Mouse (Mus musculus) cerebellum, postnatal 4 days (tissue): Measurements from ENCODE around the gene AL732309.1.

Experiments
- DNase-seq, 2 experiments: peaks; one replicate each; pipeline ENCODE4 v3.0.0; 2022; ENCODE audit warnings: low spot score in 2 of 2, mixed read lengths in 1 of 2

The AL732309.1 gene

GRCm38 (mm10) chr2:25246183-25247072, at the start of gene AL732309.1:
AL732309.1 (minus strand) TSS chr2:25246863.
- DNase-seq: no peak

DNA sequence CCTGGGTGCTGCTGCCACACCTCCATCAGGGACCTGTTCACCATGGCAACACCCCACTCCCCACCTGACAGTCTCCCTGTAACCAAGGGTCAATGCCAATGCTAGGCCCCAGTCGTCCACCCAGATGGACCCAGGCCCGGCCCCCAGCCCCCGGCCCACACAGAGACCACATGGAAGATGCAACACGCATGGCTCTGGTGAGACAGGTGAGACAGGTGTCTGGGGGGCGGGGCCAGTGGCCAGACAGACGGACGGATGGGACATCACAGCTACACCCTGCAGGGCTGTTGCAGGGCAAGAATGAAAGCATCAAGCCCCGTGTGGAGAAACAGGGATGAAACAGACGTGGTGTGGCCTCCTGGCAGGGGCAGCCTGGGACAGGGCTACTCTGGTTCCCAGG, 47.0 kb upstream of the AL732309.1 start:
- DNase-seq: no peak

DNA sequence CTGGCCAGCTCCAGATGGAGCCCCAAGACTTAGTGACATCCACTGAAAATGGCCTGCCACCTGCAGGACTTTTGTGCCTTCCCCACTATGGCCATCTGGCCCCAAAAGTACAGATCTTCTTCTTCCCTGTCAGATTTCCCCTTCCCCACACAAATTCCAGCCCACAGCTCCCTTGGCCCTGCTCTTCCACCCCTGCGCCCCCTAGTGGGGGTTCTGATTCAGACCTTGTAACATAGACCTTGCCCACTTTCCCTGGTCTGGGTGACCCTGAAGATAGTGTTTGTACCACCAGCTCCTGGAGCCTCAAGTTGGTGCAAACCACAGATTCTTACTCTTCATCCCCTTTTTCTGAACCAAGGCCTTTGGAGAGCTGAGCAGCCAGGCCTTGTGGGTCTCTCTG, 46.2 kb upstream of the AL732309.1 start:
- peak in 1 of 2 experiments; percentile 82 for DNase-seq

DNA sequence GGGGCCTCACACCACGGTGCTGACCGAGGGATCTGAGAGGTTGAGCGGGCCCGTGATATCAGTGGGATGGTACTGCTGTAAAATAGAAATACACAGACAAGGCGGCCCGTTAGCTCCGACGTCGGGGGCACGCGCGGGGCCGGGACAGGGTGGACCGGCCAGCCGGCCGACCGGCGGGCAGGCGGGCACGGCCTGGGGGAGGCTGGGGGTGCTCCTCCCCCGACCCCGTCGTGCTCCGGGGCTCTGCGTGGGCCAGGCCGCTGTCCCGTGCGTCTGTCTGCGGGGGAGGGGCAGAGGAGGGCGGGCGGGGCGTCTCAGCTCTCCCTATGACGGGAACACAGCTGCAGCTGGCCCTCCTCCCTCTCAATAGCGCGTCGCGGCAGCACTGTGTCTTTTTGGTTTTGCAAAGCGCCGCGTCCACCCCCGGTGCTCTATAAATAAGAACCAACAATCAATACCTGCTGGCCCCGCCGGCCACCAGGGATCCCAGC, 45.4 kb upstream of the AL732309.1 start:
- no peak for DNase-seq

DNA sequence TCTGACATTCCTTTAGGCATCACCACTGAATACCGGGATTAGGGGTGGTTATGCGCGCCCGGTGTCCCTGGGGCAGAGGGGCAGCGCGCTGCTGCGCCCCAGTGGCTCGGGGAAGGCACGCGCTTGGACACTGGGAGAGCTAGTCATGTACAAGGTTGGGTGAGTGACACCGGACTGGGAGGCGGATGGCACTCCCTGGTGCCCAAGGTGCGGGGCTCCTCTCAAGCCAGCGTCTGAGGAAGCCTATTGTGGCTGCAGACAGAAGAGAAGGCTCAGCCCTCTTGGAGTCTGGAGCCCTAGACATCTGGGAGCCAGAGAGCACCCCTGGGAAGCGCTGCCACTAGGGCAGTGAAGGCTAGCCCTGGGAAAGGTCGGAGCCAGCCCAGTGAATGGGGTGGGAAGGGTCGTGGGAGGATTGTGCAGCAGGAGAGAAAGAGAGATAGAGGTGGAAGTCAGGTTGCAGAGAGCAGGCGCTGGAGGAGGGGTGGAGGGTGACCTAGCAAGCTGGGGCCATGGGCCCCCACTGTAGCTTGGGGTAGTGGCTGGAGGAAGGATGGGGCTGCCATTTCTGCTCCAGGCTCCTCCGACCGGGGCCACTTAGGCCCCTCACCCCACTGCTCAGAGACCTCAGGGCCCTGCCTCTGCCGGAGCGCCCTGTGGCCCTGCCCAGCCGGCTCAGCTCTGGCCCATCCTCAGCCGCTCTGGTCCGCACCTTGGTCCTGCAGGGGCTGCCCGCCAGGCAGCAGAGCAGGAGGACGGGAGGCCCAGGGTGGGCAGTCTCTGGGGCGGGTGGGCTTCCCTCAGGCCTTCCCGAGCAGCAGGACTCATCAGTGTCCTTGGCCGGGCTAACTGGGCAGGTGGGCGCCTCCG, 44.8 kb upstream of the AL732309.1 start:
- DNase-seq: no peak

DNA sequence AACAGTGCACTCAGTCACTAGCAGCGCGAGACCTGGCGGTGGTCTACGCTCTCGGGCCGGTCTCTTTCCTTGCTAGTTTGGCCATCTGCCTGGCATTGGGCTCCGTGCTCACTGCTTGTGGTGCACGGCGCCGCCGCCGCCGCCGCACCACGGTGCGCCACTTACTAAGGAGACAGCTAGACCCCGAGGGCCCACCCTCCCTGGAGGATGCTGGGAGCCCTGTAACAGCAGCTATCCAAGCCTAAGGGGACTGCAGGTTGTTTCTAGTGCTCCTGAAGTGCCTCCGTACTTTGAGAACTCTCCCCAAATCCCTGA, 44.1 kb upstream of the AL732309.1 start:
- no peak for DNase-seq

DNA sequence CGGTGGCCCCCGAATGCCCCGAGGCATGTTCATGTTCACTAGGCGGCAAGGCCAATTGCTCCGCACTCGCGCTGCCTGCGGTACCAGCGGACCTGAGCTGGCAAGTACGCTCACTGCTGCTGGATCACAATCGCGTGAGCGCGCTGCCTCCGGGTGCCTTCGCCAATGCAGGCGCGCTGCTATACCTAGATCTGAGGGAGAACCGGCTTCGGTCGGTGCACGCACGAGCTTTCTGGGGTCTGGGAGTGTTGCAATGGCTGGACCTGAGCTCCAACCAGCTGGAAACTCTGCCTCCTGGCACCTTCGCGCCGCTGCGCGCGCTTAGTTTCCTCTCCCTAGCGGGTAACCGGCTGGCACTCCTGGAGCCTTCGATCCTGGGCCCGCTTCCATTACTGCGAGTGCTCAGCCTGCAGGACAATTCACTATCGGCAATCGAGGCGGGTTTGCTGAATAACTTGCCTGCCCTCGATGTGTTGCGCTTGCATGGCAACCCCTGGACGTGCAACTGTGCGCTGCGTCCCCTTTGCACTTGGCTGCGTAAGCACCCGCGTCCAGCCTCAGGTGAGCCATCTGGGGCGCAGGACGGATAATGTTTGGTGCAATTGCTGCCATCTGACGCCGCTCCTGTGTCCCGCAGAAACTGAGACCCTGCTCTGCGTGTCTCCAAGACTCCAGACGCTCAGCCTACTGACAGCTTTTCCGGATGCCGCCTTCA, 43.6 kb upstream of the AL732309.1 start:
- peak in 1 of 2 experiments; percentile 49 for DNase-seq

- peak in 1 of 2 experiments; percentile 65 for DNase-seq
Observed at GRCm38 (mm10) chr2:25289651-25290050, 43.0 kb upstream of the AL732309.1 start, which contains the start of gene Lrrc26. Lrrc26 (plus strand) TSS chr2:25289915.

GRCm38 (mm10) chr2:25288734-25289345, 42.2 kb upstream of the AL732309.1 start:
- DNase-seq: no peak

- no peak for DNase-seq
Observed at GRCm38 (mm10) chr2:25287927-25288649, 41.4 kb upstream of the AL732309.1 start, which contains the start of gene Tmem210. Tmem210 (plus strand) TSS chr2:25288145.

- no peak for DNase-seq
Observed at GRCm38 (mm10) chr2:25286837-25287636, 40.4 kb upstream of the AL732309.1 start.

GRCm38 (mm10) chr2:25286314-25286713, 39.7 kb upstream of the AL732309.1 start:
- no peak for DNase-seq

- DNase-seq: no peak
Observed at GRCm38 (mm10) chr2:25285551-25285950, 38.9 kb upstream of the AL732309.1 start.

DNA sequence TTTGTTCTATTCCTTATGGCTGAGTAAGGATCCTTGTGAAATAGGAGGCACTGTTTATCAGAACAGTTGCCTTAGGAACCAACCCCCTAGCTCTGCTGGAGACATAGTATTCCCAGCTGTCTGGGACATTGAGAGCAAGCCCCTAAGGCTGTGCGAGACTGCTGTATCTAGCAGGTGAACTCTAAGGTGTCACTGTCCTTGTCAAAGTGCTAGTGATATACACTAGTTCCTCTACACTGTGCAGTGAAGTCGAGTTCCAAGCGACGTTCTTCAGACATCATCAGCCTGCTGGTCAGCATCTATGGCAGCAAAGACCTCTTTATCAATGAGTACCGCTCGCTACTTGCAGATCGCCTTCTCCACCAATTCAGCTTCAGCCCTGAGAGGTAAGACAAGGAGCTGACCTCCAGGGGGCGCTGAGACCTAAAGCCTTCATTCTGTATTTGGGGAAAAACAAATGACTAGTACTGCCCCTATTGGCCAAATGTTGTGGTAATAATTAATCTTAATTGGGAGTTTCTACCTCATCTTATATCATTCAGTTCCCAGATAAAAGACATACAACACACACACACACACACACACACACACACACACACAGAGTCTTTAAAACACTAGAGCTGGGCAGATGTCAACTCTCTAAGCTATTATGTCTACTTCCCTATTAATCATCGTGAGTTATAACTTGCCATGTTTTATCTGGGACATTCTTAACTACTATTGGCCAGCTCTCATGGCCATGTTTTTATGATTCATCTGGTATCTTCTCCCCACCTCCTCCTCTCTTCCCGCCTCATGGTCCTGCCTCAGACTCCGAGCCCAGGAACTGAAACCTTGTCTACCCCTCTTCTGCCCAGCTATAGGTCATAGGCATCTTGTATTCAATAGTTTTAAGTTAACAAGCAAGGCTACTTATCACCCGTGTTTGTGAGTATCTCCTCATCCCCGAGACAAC, 32.5 kb upstream of the AL732309.1 start:
- peak; percentile 78 to 86 for DNase-seq

DNA sequence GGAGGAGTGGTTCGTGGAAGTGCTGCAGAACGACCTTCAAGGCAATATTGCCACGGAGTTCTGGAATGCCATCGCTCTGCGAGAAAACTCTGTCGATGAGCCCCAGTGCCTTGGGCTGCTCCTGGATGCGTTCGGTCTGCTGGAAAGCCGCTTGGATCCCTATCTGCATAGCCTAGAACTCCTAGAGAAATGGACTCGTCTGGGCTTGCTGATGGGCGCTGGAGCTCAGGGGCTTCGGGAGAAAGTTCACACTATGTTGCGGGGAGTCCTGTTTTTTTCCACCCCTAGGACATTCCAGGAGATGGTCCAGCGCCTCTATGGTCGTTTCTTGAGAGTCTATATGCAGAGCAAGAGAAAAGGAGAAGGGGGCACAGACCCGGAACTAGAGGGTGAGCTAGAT, 26.3 kb upstream of the AL732309.1 start:
- no peak for DNase-seq

DNA sequence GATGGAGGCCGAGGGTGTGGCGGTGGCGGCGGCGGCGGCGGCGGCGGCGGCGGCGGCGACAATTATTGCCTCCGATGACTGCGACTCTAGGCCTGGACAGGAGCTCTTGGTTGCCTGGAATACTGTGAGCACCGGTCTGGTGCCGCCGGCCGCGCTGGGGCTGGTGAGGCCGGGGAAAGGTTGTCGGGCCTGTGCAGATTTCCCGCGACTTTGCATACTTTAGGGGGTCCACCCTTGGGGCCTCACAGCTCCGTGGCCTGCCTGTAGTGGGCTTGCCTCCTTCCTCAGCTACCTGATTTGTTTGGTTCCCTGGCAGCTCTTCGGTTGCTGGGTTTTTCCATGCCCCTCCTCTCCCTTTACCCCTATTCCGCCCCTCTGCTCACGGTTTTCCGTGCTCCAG, 25.9 kb upstream of the AL732309.1 start:
- DNase-seq: no peak

GRCm38 (mm10) chr2:25271827-25272511, 25.3 kb upstream of the AL732309.1 start, which contains the start of the genes Ssna1 and Anapc2:
Ssna1 (minus strand) TSS chr2:25272438.
Anapc2 (plus strand) TSS chr2:25272478.
- peak; percentile 97 to 99 for DNase-seq
